Mouse (Mus musculus) liver, embryonic 13.5 days (tissue): ENCODE results near the gene Fam20a. TPM values are rescaled to one million over a fixed set of nuclear protein-coding genes. Genes with fewer than 3 reads are reported as not detected.

Experiments used
- ATAC-seq: fragments of 200-750 bp; cut with Nextera tagmentation; 2 replicates; pipeline ENCODE4 v1.8.0; 2017; ENCODE audit warnings: low read depth, mild to moderate bottlenecking, moderate number of reproducible peaks, moderate library complexity
- DNase-seq: peaks from one replicate; pipeline ENCODE4 v3.0.0; 2022
- H3K27ac ChIP-seq: fragments of 300-500 bp; sonication (generic); 2 replicates; pipeline ENCODE4 v1.5.1; 2015; ENCODE audit warnings: moderate library complexity, mild to moderate bottlenecking, inconsistent platforms
- H3K27me3 ChIP-seq: fragments of 300-500 bp; sonication (generic); 2 replicates; pipeline ENCODE4 v1.6.1; 2015; ENCODE audit warnings: mild to moderate bottlenecking, inconsistent platforms
- H3K36me3 ChIP-seq: fragments of 300-500 bp; sonication (generic); 2 replicates; pipeline ENCODE4 v1.6.1; 2015; ENCODE audit warnings: mild to moderate bottlenecking, inconsistent platforms
- H3K4me1 ChIP-seq: fragments of 300-500 bp; sonication (generic); replicated peaks from 2 replicates; pipeline ENCODE4 v1.6.1; 2015; ENCODE audit warnings: inconsistent platforms
- H3K4me2 ChIP-seq: fragments of 300-500 bp; sonication (generic); 2 replicates; pipeline ENCODE4 v1.6.1; 2015; ENCODE audit warnings: inconsistent platforms, mild to moderate bottlenecking, moderate library complexity
- H3K4me3 ChIP-seq: fragments of 300-500 bp; sonication (generic); replicated peaks from 2 replicates; pipeline ENCODE4 v1.5.1; 2015; ENCODE audit warnings: mild to moderate bottlenecking, inconsistent platforms
- H3K9ac ChIP-seq: fragments of 300-500 bp; sonication (generic); 2 replicates; pipeline ENCODE4 v1.6.1; 2015; ENCODE audit warnings: mild to moderate bottlenecking, inconsistent platforms
- H3K9me3 ChIP-seq: fragments of 300-500 bp; sonication (generic); replicated peaks from 2 replicates; pipeline ENCODE4 v1.6.1; 2016; ENCODE audit warnings: inconsistent platforms
- WGBS: fragments of 180-500 bp; shearing (Covaris S2); methylation state at CpG from one replicate; pipeline ENCODE4 v1.1.7; 2015; ENCODE audit not compliant: insufficient replicate concordance; 5-methylcytosine and 5-hydroxymethylcytosine counted together
- polyA plus RNA-seq: library from polyadenylated mRNA; unstranded; fragments of >200 nt; fragmentation: Nextera tagmentation; extraction: Ambion mirVana; gene quantifications from 2 replicates; pipeline ENCODE4 v1.2.1, GENCODE M21; 2015

The Fam20a gene
- polyA plus RNA-seq, 1 experiment from 2014 or later: 3.7 TPM

GRCm38 (mm10) chr11:109700761-109701160 is 21.3 kb downstream of the Fam20a start:
- no peaks in the 10 kb centered on the region; the same call in 1 of the 2 replicates for H3K9me3 ChIP-seq
- DNase-seq: no peak
- H3K27ac ChIP-seq: 0 out of 2 replicates have a peak overlapping the region, but pooled peaks have one; percentile 13
- H3K4me2 ChIP-seq: no peak overlapping the region
- H3K9ac ChIP-seq: no peak overlapping the region
- no peak for ATAC-seq
- H3K4me3 ChIP-seq: no peak overlapping the region
- no peaks in the 10 kb centered on the region for H3K36me3 ChIP-seq
- no peaks in the 10 kb centered on the region for H3K27me3 ChIP-seq
- 61% methylated on average over 6 of the region's 6 CpGs for WGBS
- H3K4me1 ChIP-seq: peaks cover 25% of the 10 kb centered on the region

GRCm38 (mm10) chr11:109699784-109700183 is 22.3 kb downstream of the Fam20a start:
- Histone ChIP-seq H3K4me2 (no peak overlapping the region), H3K9ac (no peak overlapping the region), H3K27ac (no peak overlapping the region), H3K4me1 (peaks cover 18% of the 10 kb centered on the region), H3K36me3 (no peaks in the 10 kb centered on the region), H3K4me3 (no peak overlapping the region), H3K27me3 (no peaks in the 10 kb centered on the region), H3K9me3 (no peaks in the 10 kb centered on the region; the same call in 1 of the 2 replicates)
- WGBS: 39% methylated on average over 2 of the region's 2 CpGs
- DNase-seq (no peak), ATAC-seq (no peak)

- DNase-seq (no peak), ATAC-seq (no peak)
- H3K27me3 ChIP-seq: no peaks in the 10 kb centered on the region
- H3K9ac ChIP-seq: no peak overlapping the region
- no peak overlapping the region for H3K27ac ChIP-seq
- no peaks in the 10 kb centered on the region; the same call in 1 of the 2 replicates for H3K9me3 ChIP-seq
- no peaks in the 10 kb centered on the region for H3K36me3 ChIP-seq
- 75% methylated on average over 10 of the region's 10 CpGs for WGBS
- H3K4me3 ChIP-seq: no peak overlapping the region
- peaks cover 18% of the 10 kb centered on the region for H3K4me1 ChIP-seq
- H3K4me2 ChIP-seq: no peak overlapping the region
These were observed 23.3 kb downstream of the Fam20a start for GRCm38 (mm10) chr11:109698740-109699139.

GRCm38 (mm10) chr11:109697089-109697643 is 24.9 kb downstream of the Fam20a start:
- H3K36me3 ChIP-seq: no peaks in the 10 kb centered on the region
- ATAC-seq (peak; percentile 53; the same call in 1 of the 2 replicates), DNase-seq (no peak)
- no peak overlapping the region for H3K4me2 ChIP-seq
- H3K4me3 ChIP-seq: no peak overlapping the region
- H3K27ac ChIP-seq: no peak overlapping the region
- no peak overlapping the region for H3K9ac ChIP-seq
- H3K27me3 ChIP-seq: no peaks in the 10 kb centered on the region
- 60% methylated on average over 5 of the region's 5 CpGs for WGBS
- H3K9me3 ChIP-seq: no peaks in the 10 kb centered on the region; the same call in 1 of the 2 replicates
- peaks cover 15% of the 10 kb centered on the region for H3K4me1 ChIP-seq

GRCm38 (mm10) chr11:109696519-109696918 is 25.6 kb downstream of the Fam20a start:
- H3K9ac ChIP-seq: no peak overlapping the region
- no peak overlapping the region for H3K4me3 ChIP-seq
- no peaks in the 10 kb centered on the region for H3K27me3 ChIP-seq
- peaks cover 9% of the 10 kb centered on the region for H3K4me1 ChIP-seq
- H3K9me3 ChIP-seq: no peaks in the 10 kb centered on the region; the same call in 1 of the 2 replicates
- H3K4me2 ChIP-seq: no peak overlapping the region
- no peaks in the 10 kb centered on the region for H3K36me3 ChIP-seq
- 63% methylated on average over 4 of the region's 4 CpGs for WGBS
- no peak for ATAC-seq
- DNase-seq: no peak
- H3K27ac ChIP-seq: no peak overlapping the region

GRCm38 (mm10) chr11:109692737-109693136 is 29.3 kb downstream of the Fam20a start:
- H3K4me2 ChIP-seq: no peak overlapping the region
- H3K9me3 ChIP-seq: no peaks in the 10 kb centered on the region
- no peak overlapping the region for H3K9ac ChIP-seq
- H3K27ac ChIP-seq: no peak overlapping the region
- ATAC-seq (no peak), DNase-seq (no peak)
- H3K27me3 ChIP-seq: no peaks in the 10 kb centered on the region
- no peaks in the 10 kb centered on the region; the same call in 1 of the 2 replicates for H3K4me1 ChIP-seq
- no peak overlapping the region for H3K4me3 ChIP-seq
- H3K36me3 ChIP-seq: no peaks in the 10 kb centered on the region
- 37% methylated on average over 3 of the region's 3 CpGs for WGBS

GRCm38 (mm10) chr11:109689539-109689938 is 32.5 kb downstream of the Fam20a start:
- DNase-seq (no peak), ATAC-seq (no peak)
- H3K9ac ChIP-seq: no peak overlapping the region
- H3K9me3 ChIP-seq: no peaks in the 10 kb centered on the region
- no peak overlapping the region for H3K4me3 ChIP-seq
- H3K4me2 ChIP-seq: no peak overlapping the region
- no peaks in the 10 kb centered on the region for H3K4me1 ChIP-seq
- H3K27ac ChIP-seq: no peak overlapping the region
- no peaks in the 10 kb centered on the region for H3K36me3 ChIP-seq
- WGBS: 69% methylated on average over 4 of the region's 4 CpGs
- no peaks in the 10 kb centered on the region for H3K27me3 ChIP-seq

GRCm38 (mm10) chr11:109682221-109682620 is 39.9 kb downstream of the Fam20a start:
- Histone ChIP-seq H3K36me3 (no peaks in the 10 kb centered on the region), H3K4me2 (no peak overlapping the region), H3K9me3 (no peaks in the 10 kb centered on the region), H3K4me1 (no peaks in the 10 kb centered on the region), H3K27me3 (no peaks in the 10 kb centered on the region), H3K27ac (no peak overlapping the region), H3K4me3 (no peak overlapping the region), H3K9ac (no peak overlapping the region)
- DNase-seq (no peak), ATAC-seq (no peak)
- WGBS: 72% methylated on average over 6 of the region's 6 CpGs

- 62% methylated on average over 3 of the region's 3 CpGs for WGBS
- no peak for ATAC-seq
- H3K9ac ChIP-seq: no peak overlapping the region
These were observed 40.5 kb downstream of the Fam20a start for GRCm38 (mm10) chr11:109681556-109681955.

GRCm38 (mm10) chr11:109680934-109681333 is 41.1 kb downstream of the Fam20a start:
- Histone ChIP-seq H3K36me3 (no peaks in the 10 kb centered on the region), H3K4me2 (no peak overlapping the region), H3K4me1 (no peaks in the 10 kb centered on the region), H3K9ac (no peak overlapping the region), H3K9me3 (no peaks in the 10 kb centered on the region), H3K4me3 (no peak overlapping the region), H3K27ac (no peak overlapping the region), H3K27me3 (no peaks in the 10 kb centered on the region)
- no peak for ATAC-seq
- DNase-seq: no peak
- WGBS: 55% methylated on average over 9 of the region's 9 CpGs

More at GRCm38 (mm10) chr11:109681556-109681955, 40.5 kb downstream of the Fam20a start:
- Histone ChIP-seq H3K4me3 (no peak overlapping the region), H3K9me3 (no peaks in the 10 kb centered on the region), H3K36me3 (no peaks in the 10 kb centered on the region), H3K27me3 (no peaks in the 10 kb centered on the region), H3K4me1 (no peaks in the 10 kb centered on the region), H3K4me2 (no peak overlapping the region), H3K27ac (no peak overlapping the region)
- DNase-seq: no peak

GRCm38 (mm10) chr11:109678291-109678690 is 43.8 kb downstream of the Fam20a start:
- Histone ChIP-seq H3K9me3 (no peaks in the 10 kb centered on the region), H3K4me3 (no peak overlapping the region), H3K4me1 (no peaks in the 10 kb centered on the region), H3K27ac (no peak overlapping the region), H3K4me2 (no peak overlapping the region), H3K27me3 (no peaks in the 10 kb centered on the region), H3K9ac (no peak overlapping the region), H3K36me3 (no peaks in the 10 kb centered on the region)
- WGBS: 52% methylated on average over 12 of the region's 12 CpGs
- ATAC-seq (no peak), DNase-seq (no peak)
